Mouse (Mus musculus): ENCODE data around the gene Renbp.

The Renbp gene

GRCm38 (mm10) chrX:73918631-73919030, 12.0 kb downstream of the Renbp start:
- no peak for DNase-seq

- DNase-seq: no peak
Observed at GRCm38 (mm10) chrX:73916945-73917344, 13.7 kb downstream of the Renbp start.

- peak; percentile 93 for DNase-seq
Observed at GRCm38 (mm10) chrX:73914827-73915703, 15.6 kb downstream of the Renbp start.

- DNase-seq: no peak
Observed at GRCm38 (mm10) chrX:73911588-73911987, 19.1 kb downstream of the Renbp start.

- peak; percentile 74 for DNase-seq
Observed at GRCm38 (mm10) chrX:73911156-73911555, 19.5 kb downstream of the Renbp start.

GRCm38 (mm10) chrX:73910451-73910850, 20.2 kb downstream of the Renbp start:
- DNase-seq: no peak

- no peak for DNase-seq
Observed at GRCm38 (mm10) chrX:73910049-73910448, 20.6 kb downstream of the Renbp start.

GRCm38 (mm10) chrX:73897959-73898358, 32.7 kb downstream of the Renbp start:
- DNase-seq: no peak

- peak; percentile 65 for DNase-seq
Observed at GRCm38 (mm10) chrX:73895719-73896118, 34.9 kb downstream of the Renbp start, which contains the start of gene L1cam. L1cam (minus strand) TSS chrX:73896105.

GRCm38 (mm10) chrX:73892833-73893232, 37.8 kb downstream of the Renbp start:
- DNase-seq: no peak

GRCm38 (mm10) chrX:73891551-73892152, 39.0 kb downstream of the Renbp start, which contains the start of gene Avpr2:
Avpr2 (plus strand) TSS chrX:73892102.
- DNase-seq: no peak

- DNase-seq: no peak
Observed at GRCm38 (mm10) chrX:73881463-73881862, 49.2 kb downstream of the Renbp start.

- no peak for DNase-seq
Observed at GRCm38 (mm10) chrX:73881036-73881427, 49.6 kb downstream of the Renbp start.

- no peak for DNase-seq
Observed at GRCm38 (mm10) chrX:73880194-73881035, 50.2 kb downstream of the Renbp start.

GRCm38 (mm10) chrX:73877014-73877413, 53.6 kb downstream of the Renbp start:
- DNase-seq: no peak

- DNase-seq: no peak
Observed at GRCm38 (mm10) chrX:73875881-73876280, 54.8 kb downstream of the Renbp start.
